Mouse (Mus musculus) embryonic stem cell, embryonic (primary cell): ENCODE measurements around the gene Nsl1.

Experiments used
- CTCF ChIA-PET, 4 experiments: fragments of 300-600 bp in 2 of 4; fragments of 350-600 bp in 2 of 4; sonication (Branson Sonifier 250); formaldehyde crosslinking; loops; one replicate each; lab custom pipeline; 2022; ENCODE audit warnings: inconsistent platforms in 2 of 4; lab: Charles Lee
- POLR2A ChIA-PET, 4 experiments: fragments of 300-600 bp in 2 of 4; fragments of 350-600 bp in 2 of 4; sonication (Branson Sonifier 250); formaldehyde crosslinking; loops; one replicate each; lab custom pipeline; 2022; ENCODE audit warnings: antibody characterized with exemption in 4 of 4, inconsistent platforms in 1 of 4; lab: Charles Lee

Nsl1 gene

GRCm38 (mm10) chr1:191099114-191099513 lies 36.3 kb downstream of the Nsl1 start:
- ChIA-PET POLR2A (interaction anchor here in 3 of 4 experiments (0.6 to 1.0 kb wide), 3 partner anchors 11 to 1092 kb away, joined by 3 to 5 read pairs (median 5); partner anchors contain the start of gene Kcnh1 (in 1 of the 3)), CTCF (interaction anchor here in 1 of 4 experiments (1.6 kb wide), 1 partner anchor 27 kb away, joined by 4 read pairs; no protein-coding TSS in a partner anchor)

- ChIA-PET POLR2A (interaction anchor here in 2 of 4 experiments (0.6 to 1.0 kb wide), 2 partner anchors 12 to 90 kb away, joined by 3 to 5 read pairs; no protein-coding TSS in a partner anchor), CTCF (interaction anchor here in 2 of 4 experiments (1.0 to 1.6 kb wide), 2 partner anchors 26 to 155 kb away, joined by 4 read pairs; no protein-coding TSS in a partner anchor)
Observed at GRCm38 (mm10) chr1:191099772-191100291, 37.0 kb downstream of the Nsl1 start.

DNA sequence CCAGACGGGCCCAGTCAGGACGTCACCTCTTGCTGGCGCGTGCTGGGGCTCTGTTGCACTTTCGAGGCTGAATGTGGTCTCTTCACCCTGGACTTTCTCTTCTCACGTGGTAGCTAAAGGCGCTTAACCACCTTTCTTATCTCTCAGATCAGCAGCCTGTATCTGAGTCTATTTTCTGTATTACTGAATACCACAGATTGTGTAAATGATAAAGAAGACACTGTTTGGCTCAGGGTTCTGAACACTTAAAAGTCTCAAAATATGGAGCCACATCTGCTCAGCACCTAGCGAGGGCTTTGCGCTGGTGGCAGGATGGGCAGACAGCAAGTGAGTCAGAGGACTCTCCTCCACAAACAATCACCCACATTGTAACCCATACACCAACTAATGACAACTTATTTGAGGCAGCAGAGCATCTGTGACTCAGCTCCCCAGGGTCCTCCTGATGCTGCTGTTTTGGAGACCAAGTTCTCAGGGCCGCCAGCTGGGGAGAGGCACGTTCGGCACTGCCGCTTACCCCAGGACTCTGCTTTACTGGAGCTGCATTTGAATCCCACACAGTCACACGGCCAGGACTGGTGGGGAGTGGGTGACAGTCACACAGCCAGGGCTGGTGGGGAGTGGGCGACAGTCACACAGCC lies 40.0 kb downstream of the Nsl1 start:
- POLR2A ChIA-PET = no interaction called here
- CTCF ChIA-PET = interaction anchor here in 1 of 4 experiments (0.5 to 0.6 kb wide), 2 partner anchors 266 to 1497 kb away, joined by 3 to 4 read pairs; no protein-coding TSS in a partner anchor

DNA sequence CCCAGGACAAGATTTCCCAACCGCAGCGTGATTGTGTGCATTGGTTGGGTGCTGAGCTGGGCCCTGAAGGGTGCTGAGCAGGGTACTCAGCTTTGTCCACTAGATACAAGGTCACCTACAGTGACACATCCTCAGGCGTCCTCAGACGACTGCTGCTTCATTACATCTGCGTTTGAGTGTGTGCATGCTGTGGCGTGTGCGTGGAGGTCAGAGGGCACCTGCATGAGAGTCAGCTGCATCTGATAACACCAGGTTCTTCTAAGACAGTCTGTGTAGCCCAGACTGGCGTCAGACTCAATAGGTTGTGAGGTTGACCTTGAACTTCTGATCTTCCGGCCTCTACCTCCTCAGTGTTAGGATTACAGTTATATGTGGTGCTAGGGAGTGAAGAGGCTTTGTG lies 42.4 kb downstream of the Nsl1 start:
- POLR2A ChIA-PET = no interaction called here

GRCm38 (mm10) chr1:191107306-191107705 lies 44.5 kb downstream of the Nsl1 start:
- POLR2A ChIA-PET = interaction anchor here in 2 of 4 experiments (0.5 to 0.8 kb wide), 2 partner anchors 20 to 188 kb away, joined by 3 to 4 read pairs; no protein-coding TSS in a partner anchor
- CTCF ChIA-PET = interaction anchor here in 1 of 4 experiments (1.6 kb wide), 1 partner anchor 181 kb away, joined by 8 read pairs; no protein-coding TSS in a partner anchor

More for the DNA sequence above, 42.4 kb downstream of the Nsl1 start:
- CTCF ChIA-PET = interaction anchor here in 1 of 4 experiments (0.5 kb wide), 1 partner anchor 612 kb away, joined by 3 read pairs; the partner anchor contains the start of gene Lpgat1

DNA sequence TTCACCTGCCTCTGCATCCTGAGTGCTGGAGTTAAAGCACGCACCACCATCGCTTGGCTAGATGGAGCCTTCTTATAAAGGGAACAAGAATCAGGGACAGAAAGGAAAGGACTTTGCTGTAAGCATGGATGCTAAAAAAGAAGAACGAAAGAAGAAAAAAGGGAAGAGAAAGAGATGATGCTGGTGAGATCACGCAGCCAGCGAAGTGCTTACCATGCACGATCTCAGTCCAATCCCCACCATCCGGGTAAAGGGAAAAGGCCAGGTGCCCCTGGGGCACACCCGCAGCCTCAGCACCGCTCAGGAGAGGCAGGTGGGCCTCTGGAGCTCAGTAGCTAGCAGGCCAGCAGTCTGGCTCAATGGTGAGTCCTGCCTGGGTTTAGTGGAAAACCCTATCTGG lies 47.1 kb downstream of the Nsl1 start:
- ChIA-PET CTCF (interaction anchor here in 1 of 4 experiments (1.6 kb wide), 1 partner anchor 16 kb away, joined by 3 read pairs; no protein-coding TSS in a partner anchor), POLR2A (no interaction called here)

DNA sequence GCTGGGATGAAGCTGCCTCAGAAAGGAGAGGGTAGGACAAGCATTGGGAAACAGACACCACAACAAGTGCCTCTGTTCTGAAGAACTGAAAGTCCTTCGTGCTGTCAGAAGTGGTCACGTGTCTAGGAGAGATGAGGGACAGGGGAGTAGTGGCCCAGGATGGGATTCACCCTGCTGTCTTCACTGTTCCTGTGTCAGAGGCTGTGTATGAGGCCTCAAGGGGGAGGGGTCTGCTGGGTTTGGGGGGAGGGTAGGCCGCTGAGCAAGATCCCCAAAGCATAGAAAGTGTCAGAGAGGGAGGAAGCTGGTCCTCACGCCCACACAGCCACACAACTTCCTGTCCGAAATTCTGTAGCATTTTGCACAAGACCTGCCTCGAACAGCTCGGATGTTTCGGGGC lies 48.3 kb downstream of the Nsl1 start:
- CTCF ChIA-PET = interaction anchor here in 1 of 4 experiments (1.0 kb wide), 1 partner anchor 15 kb away, joined by 3 read pairs; no protein-coding TSS in a partner anchor
- POLR2A ChIA-PET = no interaction called here

- ChIA-PET POLR2A (no interaction called here), CTCF (no interaction called here)
Observed at GRCm38 (mm10) chr1:191114868-191115267, 52.1 kb downstream of the Nsl1 start.

GRCm38 (mm10) chr1:191115514-191116238 lies 52.9 kb downstream of the Nsl1 start:
- POLR2A ChIA-PET = interaction anchor here in 2 of 4 experiments (0.6 to 1.3 kb wide), 2 partner anchors 31 to 93 kb away, joined by 3 read pairs; no protein-coding TSS in a partner anchor
- CTCF ChIA-PET = interaction anchor here in 2 of 4 experiments (0.7 to 1.3 kb wide), 3 partner anchors 10 to 173 kb away, joined by 3 to 4 read pairs (median 3); no protein-coding TSS in a partner anchor

- ChIA-PET CTCF (interaction anchor here in 1 of 4 experiments (0.6 kb wide), 1 partner anchor 183 kb away, joined by 6 read pairs; no protein-coding TSS in a partner anchor), POLR2A (interaction anchor here in 2 of 4 experiments (0.7 to 0.9 kb wide), 3 partner anchors 10 to 409 kb away, joined by 3 read pairs; no protein-coding TSS in a partner anchor)
Observed at GRCm38 (mm10) chr1:191122744-191123143, 59.9 kb downstream of the Nsl1 start.

DNA sequence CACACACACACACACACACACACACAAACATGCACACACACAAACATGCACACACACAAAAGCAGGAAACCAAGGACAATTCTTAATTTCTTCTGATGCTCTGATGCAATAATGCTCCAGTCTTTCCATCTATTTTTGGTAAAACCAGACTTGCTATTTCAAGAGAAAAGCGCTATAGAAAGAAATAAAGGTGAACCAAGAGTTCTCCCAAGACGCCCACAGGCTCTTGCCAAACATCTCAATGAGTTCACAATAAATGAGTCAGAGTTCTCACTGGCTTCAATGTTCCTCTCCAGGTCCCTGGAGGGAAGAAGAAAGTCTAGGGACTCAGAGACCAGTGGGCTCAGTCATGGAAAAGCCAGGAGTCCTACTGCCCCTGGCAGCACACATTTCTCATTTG lies 60.9 kb downstream of the Nsl1 start:
- POLR2A ChIA-PET = interaction anchor here in 1 of 4 experiments (0.7 kb wide), 1 partner anchor 10 kb away, joined by 3 read pairs; no protein-coding TSS in a partner anchor
- CTCF ChIA-PET = no interaction called here

DNA sequence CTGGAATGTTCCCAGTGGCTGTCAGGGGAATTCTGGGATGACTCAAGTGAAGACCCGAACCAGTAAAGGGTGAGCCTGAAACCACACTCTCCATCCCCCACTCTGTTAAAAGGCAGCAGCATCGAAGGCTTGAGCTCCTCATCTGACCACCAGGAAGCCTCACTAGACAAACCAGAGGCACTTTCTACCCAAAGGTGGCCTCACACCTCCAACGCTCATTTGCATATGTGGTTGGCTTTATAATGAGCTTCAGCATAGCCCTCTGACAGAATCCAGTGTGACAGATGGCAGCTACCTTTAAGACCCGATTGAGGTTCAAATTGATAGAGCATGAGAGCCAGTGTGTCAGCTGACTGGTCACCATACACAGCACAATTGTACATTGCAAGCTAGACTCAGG lies 61.5 kb downstream of the Nsl1 start:
- ChIA-PET CTCF (interaction anchor here in 3 of 4 experiments (0.6 to 1.9 kb wide), 4 partner anchors 62 to 481 kb away, joined by 3 to 6 read pairs (median 4); no protein-coding TSS in a partner anchor), POLR2A (interaction anchor here in 1 of 4 experiments (0.7 kb wide), 2 partner anchors 64 to 820 kb away, joined by 4 to 6 read pairs; no protein-coding TSS in a partner anchor)

DNA sequence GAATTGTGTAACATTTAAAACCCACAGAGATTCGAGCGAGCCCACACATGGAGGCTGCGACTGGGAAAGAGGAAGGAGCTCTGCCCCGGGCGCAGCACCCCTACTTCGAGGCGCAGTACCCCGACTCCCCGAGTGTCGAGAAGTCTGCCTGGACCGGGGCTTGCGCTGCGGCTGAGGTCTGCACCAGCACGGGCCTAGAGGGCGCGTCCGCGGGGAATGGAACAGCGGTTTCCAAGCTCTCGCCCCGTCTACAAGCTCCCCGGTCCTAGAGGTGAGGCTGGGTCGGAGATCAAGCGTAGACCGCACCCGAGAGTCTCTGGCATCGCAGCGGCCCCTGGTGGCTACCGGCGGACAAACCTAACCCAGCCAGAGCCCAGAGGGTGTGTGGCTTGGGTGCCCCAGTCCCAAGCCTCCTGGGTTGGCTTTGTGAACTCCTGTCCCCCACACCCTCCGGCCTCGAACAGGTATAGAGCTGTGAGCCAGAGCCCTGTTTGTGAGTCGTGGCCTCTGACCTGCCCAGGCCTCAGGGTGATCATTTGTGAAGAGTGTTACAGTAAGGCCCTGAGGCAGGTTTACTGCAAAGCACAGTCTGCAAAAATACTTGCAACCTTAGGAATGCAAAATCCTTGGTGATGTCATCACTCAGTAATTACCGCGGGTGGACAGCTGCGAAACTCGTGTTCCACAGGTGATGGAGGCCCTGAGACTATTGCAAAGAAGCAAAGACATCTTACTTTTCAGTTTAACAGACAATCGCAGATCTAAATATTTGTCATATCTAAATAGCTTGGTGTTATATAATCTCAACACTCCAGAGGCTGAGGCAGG lies 63.2 kb downstream of the Nsl1 start:
- POLR2A ChIA-PET = interaction anchor here in 2 of 4 experiments (0.7 to 1.6 kb wide), 8 partner anchors 10 to 272 kb away, joined by 3 to 9 read pairs (median 4); partner anchors contain the start of gene Flvcr1 (in 1 of the 2)

GRCm38 (mm10) chr1:191131692-191132091 lies 68.9 kb downstream of the Nsl1 start:
- ChIA-PET CTCF (interaction anchor here in 1 of 4 experiments (0.5 kb wide), 1 partner anchor 170 kb away, joined by 5 read pairs; no protein-coding TSS in a partner anchor), POLR2A (interaction anchor here in 2 of 4 experiments (0.6 to 2.2 kb wide), 3 partner anchors 28 to 181 kb away, joined by 4 to 7 read pairs (median 4); no protein-coding TSS in a partner anchor)

More for the DNA sequence above, 63.2 kb downstream of the Nsl1 start:
- CTCF ChIA-PET = interaction anchor here (0.6 to 1.9 kb wide), 46 partner anchors 8 to 1393 kb away, joined by 3 to 9 read pairs (median 4); no protein-coding TSS in a partner anchor

- ChIA-PET CTCF (interaction anchor here in 1 of 4 experiments (0.7 kb wide), 1 partner anchor 36 kb away, joined by 3 read pairs; no protein-coding TSS in a partner anchor), POLR2A (interaction anchor here in 2 of 4 experiments (0.6 to 2.2 kb wide), 4 partner anchors 28 to 225 kb away, joined by 3 to 7 read pairs (median 4); no protein-coding TSS in a partner anchor)
Observed at GRCm38 (mm10) chr1:191132240-191132639, 69.4 kb downstream of the Nsl1 start.

GRCm38 (mm10) chr1:191132934-191133333 lies 70.1 kb downstream of the Nsl1 start:
- CTCF ChIA-PET = no interaction called here
- POLR2A ChIA-PET = interaction anchor here in 2 of 4 experiments (0.6 to 1.7 kb wide), 2 partner anchors 53 to 225 kb away, joined by 3 read pairs; no protein-coding TSS in a partner anchor
